Mouse (Mus musculus) bone marrow macrophage, adult 2 months (primary cell): ENCODE measurements around the gene Src.

Source experiments
- CTCF ChIP-seq: IDR thresholded peaks from 2 replicates; pipeline ENCODE4 v1.5.1; 2012; ENCODE audit warnings: low read depth, mild to moderate bottlenecking, low read length, moderate library complexity
- POLR2A ChIP-seq: IDR thresholded peaks from 2 replicates; pipeline ENCODE4 v1.6.1; 2012; ENCODE audit warnings: mild to moderate bottlenecking, low read depth, low read length, borderline replicate concordance

GRCm38 (mm10) chr2:157468130-157468796, 50.0 kb downstream of the Src start:
- TF ChIP-seq POLR2A, result no peak
- TF ChIP-seq CTCF, result peak; percentile 47; the same call in 1 of the 2 replicates
